Mouse (Mus musculus) limb, embryonic 14.5 days (tissue): ENCODE data around the gene Klrg1. TPM values are rescaled to one million over a fixed set of nuclear protein-coding genes. Genes with fewer than 3 reads are reported as not detected.

Experiments
- ATAC-seq: fragments of 200-750 bp; cut with Nextera tagmentation; 2 replicates; pipeline ENCODE4 v1.8.0; 2017; ENCODE audit warnings: low read depth, moderate number of reproducible peaks, moderate TSS enrichment; ENCODE audit not compliant: low FRiP score
- DNase-seq: peaks from one replicate; pipeline ENCODE4 v3.0.0-alpha.2; 2015; ENCODE audit warnings: low spot score
- H3K27ac ChIP-seq: fragments of 300-500 bp; sonication (generic); replicated peaks from 2 replicates; pipeline ENCODE4 v1.5.1; 2014; ENCODE audit warnings: low read depth, mild to moderate bottlenecking, low read length, moderate library complexity, mixed read lengths
- H3K27me3 ChIP-seq: fragments of 300-500 bp; sonication (generic); 2 replicates; pipeline ENCODE4 v1.6.1; 2014; ENCODE audit warnings: low read length, mixed read lengths; ENCODE audit not compliant: control insufficient read depth, insufficient read depth
- H3K36me3 ChIP-seq: fragments of 300-500 bp; sonication (generic); 2 replicates; pipeline ENCODE4 v1.6.1; 2014; ENCODE audit warnings: mild to moderate bottlenecking, low read length, moderate library complexity, mixed read lengths; ENCODE audit not compliant: control insufficient read depth, insufficient read depth
- H3K4me1 ChIP-seq: fragments of 300-500 bp; sonication (generic); 2 replicates; pipeline ENCODE4 v1.6.1; 2014; ENCODE audit warnings: antibody characterized with exemption, low read length, mixed read lengths; ENCODE audit not compliant: control insufficient read depth, insufficient read depth
- H3K4me2 ChIP-seq: fragments of 300-500 bp; sonication (generic); replicated peaks from 2 replicates; pipeline ENCODE4 v1.6.1; 2014; ENCODE audit warnings: low read depth, mild to moderate bottlenecking, low read length, moderate library complexity; ENCODE audit not compliant: severe bottlenecking
- H3K4me3 ChIP-seq: fragments of 300-500 bp; sonication (generic); replicated peaks from 2 replicates; pipeline ENCODE4 v1.5.1; 2014; ENCODE audit warnings: low read length
- H3K9ac ChIP-seq: fragments of 300-500 bp; sonication (generic); 2 replicates; pipeline ENCODE4 v1.6.1; 2014; ENCODE audit warnings: mild to moderate bottlenecking, low read depth, low read length, moderate library complexity; ENCODE audit not compliant: severe bottlenecking
- H3K9me3 ChIP-seq: fragments of 300-500 bp; sonication (generic); 2 replicates; pipeline ENCODE4 v1.6.1; 2016; ENCODE audit warnings: low read length; ENCODE audit not compliant: control insufficient read depth
- POLR2A ChIP-seq: fragments of 200-500 bp; IDR thresholded peaks from 2 replicates; pipeline ENCODE4 v1.8.0; 2012; ENCODE audit warnings: inconsistent platforms, mild to moderate bottlenecking, moderate library complexity, borderline replicate concordance; ENCODE audit not compliant: insufficient read depth, insufficient read length; ENCODE audit errors: extremely low read depth
- WGBS: fragments of 180-500 bp; shearing (Covaris S2); extraction: QIAGEN DNeasy Blood & Tissue Kit; methylation state at CpG from one replicate; pipeline ENCODE4 v1.1.7; 2014; 5-methylcytosine and 5-hydroxymethylcytosine counted together
- polyA plus RNA-seq, 2 experiments: library from polyadenylated mRNA; depleted of rRNA in 1 of 2; stranded (reverse) in 1 of 2; unstranded in 1 of 2; fragments of >200 nt; fragmentation: Nextera tagmentation in 1 of 2; extraction: Ambion mirVana in 1 of 2; gene quantifications; 2 replicates each; pipeline versions ENCODE4 v1.2.1 to v1.2.3; 2012 to 2014

Klrg1 gene
- polyA plus RNA-seq, 2 experiments: 0.05 TPM; not detected in 1

GRCm38 (mm10) chr6:122308505-122309393 is 26.1 kb upstream of the Klrg1 start, which contains the start of gene M6pr:
Gene M6pr (plus strand): TSS chr6:122308720.
- Histone ChIP-seq H3K36me3 (peaks cover 13% of the 10 kb centered on the region), H3K27me3 (no peaks in the 10 kb centered on the region), H3K9me3 (no peaks in the 10 kb centered on the region), H3K27ac (peak within 1 kb of the TSS; percentile 80), H3K4me1 (peaks cover 15% of the 10 kb centered on the region), H3K9ac (peak within 1 kb of the TSS; percentile 80), H3K4me2 (peak within 1 kb of the TSS; percentile 70), H3K4me3 (peak within 1 kb of the TSS; percentile 83)
- under 1% methylated on average over 49 of the region's 49 CpGs for WGBS
- ATAC-seq (peak; percentile 98), DNase-seq (peak; percentile 97)
- peak; percentile 59; the same call in 1 of the 2 replicates for TF ChIP-seq POLR2A

GRCm38 (mm10) chr6:122308136-122308504 is 25.4 kb upstream of the Klrg1 start:
- H3K27me3 ChIP-seq: no peaks in the 10 kb centered on the region
- peaks cover 6% of the 10 kb centered on the region for H3K36me3 ChIP-seq
- no peak for DNase-seq
- peak overlapping the region; percentile 83 for H3K4me3 ChIP-seq
- H3K4me2 ChIP-seq: peak overlapping the region; percentile 20; the same call in 1 of the 2 replicates
- peaks cover 15% of the 10 kb centered on the region for H3K4me1 ChIP-seq
- ATAC-seq: peak; percentile 1; the same call in 1 of the 2 replicates
- WGBS: 60% methylated on average over 6 of the region's 6 CpGs
- peak overlapping the region; percentile 35; the same call in 1 of the 2 replicates for H3K9ac ChIP-seq
- no peaks in the 10 kb centered on the region for H3K9me3 ChIP-seq
- peak overlapping the region; percentile 69 for H3K27ac ChIP-seq
- no peak for TF ChIP-seq POLR2A

DNA sequence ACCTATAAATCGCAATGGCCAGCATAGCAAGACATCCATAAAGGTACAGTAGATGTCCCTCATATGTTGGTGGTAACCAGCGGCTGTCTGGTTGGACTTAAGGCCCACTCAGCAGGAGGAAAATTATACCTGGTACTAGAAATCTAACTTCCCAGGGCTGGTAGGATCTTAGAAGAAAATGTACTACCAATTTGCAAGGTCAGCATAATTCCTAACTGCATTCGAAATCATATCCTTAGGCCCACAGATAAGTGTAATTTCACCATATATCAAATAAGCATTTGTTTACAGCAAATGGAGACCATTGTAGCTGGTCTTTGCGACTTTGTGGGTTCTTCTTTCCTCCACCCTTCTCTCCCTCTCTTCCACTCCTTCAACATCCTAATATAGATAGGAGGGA is 24.0 kb upstream of the Klrg1 start:
- no peak for DNase-seq
- H3K4me2 ChIP-seq: no peak overlapping the region
- no peak for TF ChIP-seq POLR2A
- H3K9me3 ChIP-seq: no peaks in the 10 kb centered on the region
- H3K4me3 ChIP-seq: no peak overlapping the region
- peaks cover 15% of the 10 kb centered on the region for H3K4me1 ChIP-seq
- no peaks in the 10 kb centered on the region for H3K36me3 ChIP-seq
- H3K9ac ChIP-seq: no peak overlapping the region
- WGBS: 89% methylated on average over 4 of the region's 4 CpGs
- H3K27ac ChIP-seq: no peak overlapping the region
- no peak for ATAC-seq
- no peaks in the 10 kb centered on the region for H3K27me3 ChIP-seq

DNA sequence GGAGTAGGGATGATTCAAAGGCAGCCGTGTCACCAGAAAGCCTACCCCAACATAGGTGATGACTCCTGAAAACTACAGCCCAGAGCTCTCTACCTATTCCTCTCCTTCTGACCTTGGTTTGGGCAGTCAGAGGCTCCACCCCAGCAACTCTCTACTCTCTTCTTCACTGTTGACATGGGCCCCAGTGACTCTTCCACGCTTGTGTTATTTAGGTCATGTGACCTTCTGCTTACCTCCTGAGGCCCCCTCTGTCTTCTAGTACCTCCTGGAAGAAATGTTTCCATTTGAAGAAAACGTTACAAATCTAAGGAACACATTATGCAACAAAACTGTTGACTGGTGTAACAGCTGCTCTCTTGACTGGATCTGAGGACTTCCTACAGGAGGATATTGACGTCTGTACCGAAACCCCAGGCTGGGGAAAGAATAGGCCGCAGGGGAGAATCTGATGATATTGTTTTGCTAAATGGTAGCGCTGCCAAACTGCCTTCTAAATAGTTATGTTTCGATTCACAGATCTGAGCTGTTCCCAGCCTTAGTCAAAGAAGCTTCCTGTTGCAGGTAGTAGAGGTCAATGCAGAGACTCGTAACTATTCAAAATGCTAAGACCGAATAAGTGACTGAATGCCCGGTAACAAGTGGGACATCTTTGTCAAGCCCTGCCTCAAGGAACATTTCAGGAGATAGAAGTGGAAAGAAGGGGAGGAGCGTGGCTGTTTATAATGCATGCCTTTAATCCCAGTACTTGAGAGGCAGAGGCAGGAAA is 22.3 kb upstream of the Klrg1 start:
- no peak overlapping the region for H3K9ac ChIP-seq
- H3K36me3 ChIP-seq: no peaks in the 10 kb centered on the region
- no peak overlapping the region for H3K27ac ChIP-seq
- ATAC-seq: no peak
- TF ChIP-seq POLR2A: no peak
- H3K4me3 ChIP-seq: no peak overlapping the region
- no peak for DNase-seq
- H3K4me1 ChIP-seq: peaks cover 7% of the 10 kb centered on the region; the same call in 1 of the 2 replicates
- no peaks in the 10 kb centered on the region for H3K9me3 ChIP-seq
- H3K4me2 ChIP-seq: no peak overlapping the region
- no peaks in the 10 kb centered on the region for H3K27me3 ChIP-seq
- WGBS: 86% methylated on average over 12 of the region's 12 CpGs

DNA sequence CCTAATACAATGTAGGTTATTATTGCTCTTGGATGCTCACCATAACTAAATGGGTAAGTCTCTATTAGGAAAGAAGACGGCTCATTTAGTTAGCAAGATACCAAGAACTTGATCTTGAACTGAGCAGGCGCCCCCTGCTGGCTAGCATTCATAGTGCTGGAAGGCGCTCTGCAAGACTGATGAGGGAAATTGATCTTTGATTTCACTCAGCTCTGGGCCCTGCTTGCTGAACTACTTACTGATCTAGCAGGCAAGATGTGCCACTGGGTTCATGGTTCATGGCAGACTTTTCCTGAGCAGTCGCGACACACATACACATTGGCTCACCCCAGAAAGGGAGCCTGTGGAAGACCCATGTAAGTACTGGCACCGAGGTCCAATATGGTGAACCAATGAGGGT is 21.7 kb upstream of the Klrg1 start:
- no peak for TF ChIP-seq POLR2A
- H3K9ac ChIP-seq: no peak overlapping the region
- H3K9me3 ChIP-seq: no peaks in the 10 kb centered on the region
- DNase-seq: peak; percentile 70
- no peaks in the 10 kb centered on the region for H3K27me3 ChIP-seq
- H3K27ac ChIP-seq: no peak overlapping the region
- ATAC-seq: no peak
- H3K4me3 ChIP-seq: no peak overlapping the region
- H3K36me3 ChIP-seq: no peaks in the 10 kb centered on the region
- no peak overlapping the region for H3K4me2 ChIP-seq
- H3K4me1 ChIP-seq: 0 out of 2 replicates have a peak, but pooled peaks cover 3% of the 10 kb centered on the region
- WGBS: 32% methylated on average over 6 of the region's 6 CpGs
